Mouse (Mus musculus) heart, adult 11 months (tissue): ENCODE measurements around the gene Setd1b.

ENCODE experiments used
- DNase-seq: peaks from one replicate; pipeline ENCODE4 v3.0.0; 2022

Setd1b gene

GRCm38 (mm10) chr5:123166437-123166836, 24.4 kb downstream of the Setd1b start:
- peak; percentile 90 for DNase-seq

- no peak for DNase-seq
Measured at GRCm38 (mm10) chr5:123167591-123167990, 25.6 kb downstream of the Setd1b start.

- no peak for DNase-seq
Measured at GRCm38 (mm10) chr5:123169284-123169683, 27.3 kb downstream of the Setd1b start, which contains the start of gene Psmd9. Gene Psmd9, plus strand, starts transcription at chr5:123169413.

GRCm38 (mm10) chr5:123170365-123170764, 28.4 kb downstream of the Setd1b start:
- peak; percentile 86 for DNase-seq

- DNase-seq, result peak; percentile 97
Measured at GRCm38 (mm10) chr5:123171646-123172350, 29.8 kb downstream of the Setd1b start.

GRCm38 (mm10) chr5:123178792-123179191, 36.8 kb downstream of the Setd1b start:
- DNase-seq, result no peak

- DNase-seq, result no peak
Measured at GRCm38 (mm10) chr5:123180390-123180789, 38.4 kb downstream of the Setd1b start.

GRCm38 (mm10) chr5:123181536-123181935, 39.5 kb downstream of the Setd1b start:
- DNase-seq, result peak; percentile 96

GRCm38 (mm10) chr5:123182651-123183050, 40.7 kb downstream of the Setd1b start, which contains the start of gene Hpd:
Gene Hpd, minus strand, starts transcription at chr5:123182727.
- no peak for DNase-seq

- no peak for DNase-seq
Measured at GRCm38 (mm10) chr5:123185966-123186365, 44.0 kb downstream of the Setd1b start.

- no peak for DNase-seq
Measured at GRCm38 (mm10) chr5:123187306-123187705, 45.3 kb downstream of the Setd1b start.

GRCm38 (mm10) chr5:123190912-123191311, 48.9 kb downstream of the Setd1b start:
- DNase-seq, result peak; percentile 10

GRCm38 (mm10) chr5:123191427-123191826, 49.4 kb downstream of the Setd1b start:
- DNase-seq, result peak; percentile 49

GRCm38 (mm10) chr5:123192606-123193150, 50.7 kb downstream of the Setd1b start:
- peak; percentile 51 for DNase-seq

GRCm38 (mm10) chr5:123193436-123193835, 51.4 kb downstream of the Setd1b start:
- DNase-seq, result peak; percentile 50

GRCm38 (mm10) chr5:123194856-123195255, 52.9 kb downstream of the Setd1b start:
- peak; percentile 67 for DNase-seq

GRCm38 (mm10) chr5:123195500-123196000, 53.6 kb downstream of the Setd1b start:
- peak; percentile 63 for DNase-seq

GRCm38 (mm10) chr5:123196746-123197145, 54.8 kb downstream of the Setd1b start:
- DNase-seq, result peak; percentile 76

- DNase-seq, result peak; percentile 8
Measured at GRCm38 (mm10) chr5:123198523-123198922, 56.5 kb downstream of the Setd1b start.

- DNase-seq, result peak; percentile 13
Measured at GRCm38 (mm10) chr5:123200816-123201522, 59.0 kb downstream of the Setd1b start.

GRCm38 (mm10) chr5:123201523-123201892, 59.5 kb downstream of the Setd1b start:
- DNase-seq, result peak; percentile 80

- DNase-seq, result no peak
Measured at GRCm38 (mm10) chr5:123201987-123202386, 60.0 kb downstream of the Setd1b start.

- DNase-seq, result peak; percentile 31
Measured at GRCm38 (mm10) chr5:123202771-123203170, 60.8 kb downstream of the Setd1b start.

- DNase-seq, result peak; percentile 68
Measured at GRCm38 (mm10) chr5:123203591-123203990, 61.6 kb downstream of the Setd1b start.
